Mouse (Mus musculus) liver, postnatal 0 days (tissue): ENCODE measurements around the gene Fnbp4. TPM values are rescaled to one million over a fixed set of nuclear protein-coding genes. Genes with fewer than 3 reads are reported as not detected.

ENCODE experiments used
- ATAC-seq: fragments of 200-750 bp; cut with Nextera tagmentation; 2 replicates; pipeline ENCODE4 v1.8.0; 2017; ENCODE audit warnings: mild to moderate bottlenecking, moderate library complexity
- DNase-seq: peaks from one replicate; pipeline ENCODE4 v3.0.0-alpha.2; 2016
- H3K27ac ChIP-seq: fragments of 300-500 bp; sonication (generic); 2 replicates; pipeline ENCODE4 v1.5.1; 2014; ENCODE audit warnings: antibody characterized with exemption, moderate library complexity, mild to moderate bottlenecking, low read depth
- H3K27me3 ChIP-seq: fragments of 300-500 bp; sonication (generic); 2 replicates; pipeline ENCODE4 v1.6.1; 2014; ENCODE audit warnings: low read length, control low read depth, mixed read lengths; ENCODE audit not compliant: insufficient read depth
- H3K36me3 ChIP-seq: fragments of 300-500 bp; sonication (generic); replicated peaks from 2 replicates; pipeline ENCODE4 v1.6.1; 2014; ENCODE audit warnings: mild to moderate bottlenecking, control low read depth, low read length, moderate library complexity, mixed read lengths; ENCODE audit not compliant: insufficient read depth
- H3K4me1 ChIP-seq: fragments of 300-500 bp; sonication (generic); 2 replicates; pipeline ENCODE4 v1.6.1; 2014; ENCODE audit warnings: antibody characterized with exemption, mild to moderate bottlenecking, control low read depth; ENCODE audit not compliant: insufficient read depth
- H3K4me2 ChIP-seq: fragments of 300-500 bp; sonication (generic); 2 replicates; pipeline ENCODE4 v1.6.1; 2014; ENCODE audit warnings: low read depth, mild to moderate bottlenecking, low read length, moderate library complexity, mixed read lengths
- H3K4me3 ChIP-seq: fragments of 300-500 bp; sonication (generic); 2 replicates; pipeline ENCODE4 v1.5.1; 2014; ENCODE audit warnings: low read depth, low read length
- H3K9ac ChIP-seq: fragments of 300-500 bp; sonication (generic); replicated peaks from 2 replicates; pipeline ENCODE4 v1.6.1; 2014; ENCODE audit warnings: mild to moderate bottlenecking, moderate library complexity
- H3K9me3 ChIP-seq: fragments of 300-500 bp; sonication (generic); 2 replicates; pipeline ENCODE4 v1.6.1; 2016; ENCODE audit warnings: mild to moderate bottlenecking, control low read depth, low read length, mixed read lengths
- CTCF ChIP-seq: sonication (generic); IDR thresholded peaks from 2 replicates; pipeline ENCODE4 v1.5.1; 2016; ENCODE audit warnings: antibody characterized with exemption, low read depth
- EP300 ChIP-seq: IDR thresholded peaks from 2 replicates; pipeline ENCODE4 v1.6.1; 2016; ENCODE audit warnings: antibody characterized with exemption, low read depth, mild to moderate bottlenecking
- WGBS: fragments of 180-500 bp; shearing (Covaris S2); extraction: QIAGEN DNeasy Blood & Tissue Kit; methylation state at CpG from one replicate; pipeline ENCODE4 v1.1.7; 2014; ENCODE audit not compliant: insufficient replicate concordance; 5-methylcytosine and 5-hydroxymethylcytosine counted together
- polyA plus RNA-seq: library from polyadenylated mRNA; unstranded; fragments of >200 nt; fragmentation: Nextera tagmentation; extraction: Ambion mirVana; gene quantifications from 2 replicates; pipeline ENCODE4 v1.2.1, GENCODE M21; 2015

Fnbp4 gene
- polyA plus RNA-seq, 1 experiment from 2014 or later, result 16.8 TPM

DNA sequence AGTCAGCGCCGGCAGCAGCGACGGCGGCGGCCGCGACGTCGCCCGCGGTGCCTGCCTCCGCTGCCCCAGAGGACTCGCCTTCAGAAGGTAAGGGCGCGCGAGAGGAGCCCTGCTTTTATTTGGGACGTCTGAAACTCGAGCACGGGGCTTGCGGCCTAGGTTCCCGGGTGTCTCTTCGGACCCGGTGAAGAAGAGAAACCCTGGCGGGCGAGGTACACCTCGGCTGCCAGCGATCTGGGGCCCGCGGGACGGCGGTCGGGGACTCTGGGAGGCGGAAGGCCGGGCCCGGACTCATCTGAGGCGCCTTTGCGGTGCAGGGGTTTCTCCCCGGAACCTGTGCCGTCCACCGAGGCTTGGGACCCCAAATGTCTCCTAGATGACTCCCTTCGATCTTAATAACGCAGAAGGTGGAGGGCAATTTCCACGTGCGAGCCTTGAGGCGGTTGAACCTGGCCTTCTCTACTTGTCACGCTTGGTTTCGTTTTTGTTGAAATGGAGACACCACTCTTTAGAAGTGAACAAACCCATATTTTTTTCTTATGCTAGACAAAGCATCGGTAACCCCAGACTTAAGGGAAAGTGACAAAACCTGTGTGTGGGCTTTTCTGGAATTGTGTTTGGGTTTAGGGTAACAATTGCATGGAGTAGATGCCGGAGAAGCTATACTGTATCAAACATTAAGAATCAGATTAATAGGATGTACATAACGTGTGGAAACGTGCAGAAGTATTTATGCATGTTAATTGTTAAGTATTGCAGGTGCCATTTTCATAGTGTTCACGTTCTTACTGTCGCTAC is 769 bp downstream of the Fnbp4 start:
- no peak for TF ChIP-seq CTCF
- no peak for TF ChIP-seq EP300
- peak overlapping the region; percentile 84 for H3K4me3 ChIP-seq
- peaks cover 18% of the 10 kb centered on the region for H3K36me3 ChIP-seq
- peak overlapping the region; percentile 80 for H3K4me2 ChIP-seq
- no peaks in the 10 kb centered on the region for H3K27me3 ChIP-seq
- WGBS, result under 1% methylated on average over 54 of the region's 54 CpGs
- no peaks in the 10 kb centered on the region for H3K9me3 ChIP-seq
- peak overlapping the region; percentile 95 for H3K27ac ChIP-seq
- ATAC-seq, result peak; percentile 43
- H3K9ac ChIP-seq, result peak overlapping the region; percentile 93
- H3K4me1 ChIP-seq, result peaks cover 26% of the 10 kb centered on the region
- no peak for DNase-seq

- peak overlapping the region; percentile 80 for H3K4me2 ChIP-seq
- ATAC-seq (no peak), DNase-seq (no peak)
- H3K9me3 ChIP-seq, result no peaks in the 10 kb centered on the region
- H3K4me1 ChIP-seq, result peaks cover 26% of the 10 kb centered on the region
- H3K4me3 ChIP-seq, result peak overlapping the region; percentile 84
- WGBS, result 8% methylated on average over 4 of the region's 4 CpGs
- peak overlapping the region; percentile 93 for H3K9ac ChIP-seq
- TF ChIP-seq CTCF (no peak), EP300 (no peak)
- H3K27ac ChIP-seq, result peak overlapping the region; percentile 95
- H3K36me3 ChIP-seq, result peaks cover 24% of the 10 kb centered on the region
- H3K27me3 ChIP-seq, result no peaks in the 10 kb centered on the region
These were observed 1.3 kb downstream of the Fnbp4 start for GRCm38 (mm10) chr2:90746538-90746865.

DNA sequence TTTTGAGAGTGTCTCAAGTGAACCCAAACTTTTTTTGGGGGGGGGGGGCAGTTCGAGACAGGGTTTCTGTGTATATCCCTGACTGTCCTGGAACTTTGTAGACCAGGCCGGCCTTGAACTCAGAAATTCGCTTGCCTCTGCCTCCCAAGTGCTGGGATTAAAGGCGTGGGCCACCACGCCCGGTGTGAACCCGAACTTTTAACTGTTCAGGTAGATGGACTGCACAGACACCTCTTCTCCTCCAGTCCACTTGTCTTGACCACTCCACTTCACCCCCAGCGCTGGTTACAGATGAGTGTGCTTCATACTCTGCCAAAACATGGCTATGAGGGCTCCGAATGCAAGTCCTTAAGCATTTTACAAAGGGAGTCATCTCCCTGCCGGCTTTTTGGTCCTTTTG is 2.0 kb downstream of the Fnbp4 start:
- H3K27me3 ChIP-seq, result no peaks in the 10 kb centered on the region
- peak overlapping the region; percentile 84 for H3K4me3 ChIP-seq
- peak overlapping the region; percentile 93; the same call in 1 of the 2 replicates for H3K9ac ChIP-seq
- H3K9me3 ChIP-seq, result no peaks in the 10 kb centered on the region
- DNase-seq, result no peak
- H3K27ac ChIP-seq, result no peak overlapping the region
- TF ChIP-seq EP300 (no peak), CTCF (no peak)
- 84% methylated on average over 10 of the region's 10 CpGs for WGBS
- H3K4me2 ChIP-seq, result peak overlapping the region; percentile 80
- H3K36me3 ChIP-seq, result peaks cover 26% of the 10 kb centered on the region
- ATAC-seq, result no peak
- peaks cover 26% of the 10 kb centered on the region for H3K4me1 ChIP-seq

GRCm38 (mm10) chr2:90749676-90750459 is 4.7 kb downstream of the Fnbp4 start:
- no peak overlapping the region for H3K4me3 ChIP-seq
- H3K4me1 ChIP-seq, result peaks cover 19% of the 10 kb centered on the region
- no peak overlapping the region for H3K9ac ChIP-seq
- DNase-seq, result no peak
- 67% methylated on average over 6 of the region's 6 CpGs for WGBS
- H3K9me3 ChIP-seq, result no peaks in the 10 kb centered on the region
- H3K36me3 ChIP-seq, result peaks cover 51% of the 10 kb centered on the region
- H3K4me2 ChIP-seq, result no peak overlapping the region
- no peak for ATAC-seq
- TF ChIP-seq EP300, result no peak
- TF ChIP-seq CTCF, result no peak
- no peak overlapping the region for H3K27ac ChIP-seq
- H3K27me3 ChIP-seq, result no peaks in the 10 kb centered on the region

DNA sequence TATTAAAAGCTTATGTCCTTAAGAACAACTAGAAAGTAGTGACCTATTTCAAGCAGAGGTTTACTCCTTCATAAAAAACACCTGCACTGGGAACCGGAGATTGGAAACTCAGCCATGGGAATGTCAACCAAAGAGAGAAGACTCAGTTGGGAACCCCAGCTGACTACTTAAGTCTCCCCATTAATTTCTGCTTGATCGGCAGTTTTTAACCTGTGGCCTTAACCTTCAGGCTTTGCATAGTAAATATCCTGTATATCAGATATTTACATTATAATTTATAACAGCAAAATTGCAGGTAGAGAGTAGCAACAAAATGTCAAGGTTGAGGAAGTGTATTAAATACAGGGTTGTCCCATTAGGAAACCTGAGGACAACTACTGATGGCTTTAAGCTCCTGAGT is 8.4 kb downstream of the Fnbp4 start:
- Histone ChIP-seq H3K36me3 (peaks cover 77% of the 10 kb centered on the region), H3K9ac (no peak overlapping the region), H3K27me3 (no peaks in the 10 kb centered on the region), H3K4me1 (peaks cover 10% of the 10 kb centered on the region; the same call in 1 of the 2 replicates), H3K4me2 (no peak overlapping the region), H3K27ac (no peak overlapping the region), H3K4me3 (no peak overlapping the region), H3K9me3 (no peaks in the 10 kb centered on the region)
- TF ChIP-seq CTCF (no peak), EP300 (no peak)
- 96% methylated on average over 2 of the region's 2 CpGs for WGBS
- ATAC-seq (no peak), DNase-seq (no peak)

- DNase-seq (no peak), ATAC-seq (no peak)
- H3K4me2 ChIP-seq, result no peak overlapping the region
- no peaks in the 10 kb centered on the region for H3K27me3 ChIP-seq
- no peaks in the 10 kb centered on the region for H3K9me3 ChIP-seq
- TF ChIP-seq EP300 (no peak), CTCF (no peak)
- 91% methylated on average over 3 of the region's 3 CpGs for WGBS
- peaks cover 6% of the 10 kb centered on the region; the same call in 1 of the 2 replicates for H3K4me1 ChIP-seq
- H3K9ac ChIP-seq, result no peak overlapping the region
- no peak overlapping the region for H3K4me3 ChIP-seq
- H3K27ac ChIP-seq, result no peak overlapping the region
- H3K36me3 ChIP-seq, result peaks cover 82% of the 10 kb centered on the region
These were observed 9.0 kb downstream of the Fnbp4 start for GRCm38 (mm10) chr2:90754188-90754587.
